Mouse (Mus musculus) intestine, embryonic 15.5 days (tissue): ENCODE data around the gene Snx18. TPM values are rescaled to one million over a fixed set of nuclear protein-coding genes. Genes with fewer than 3 reads are reported as not detected.

Experiments
- ATAC-seq: fragments of 200-750 bp; cut with Nextera tagmentation; 2 replicates; pipeline ENCODE4 v1.8.0; 2017; ENCODE audit warnings: moderate TSS enrichment, moderate library complexity
- H3K27ac ChIP-seq: fragments of 300-500 bp; sonication (generic); 2 replicates; pipeline ENCODE4 v1.5.1; 2015; ENCODE audit warnings: mild to moderate bottlenecking, inconsistent platforms
- H3K27me3 ChIP-seq: fragments of 300-500 bp; sonication (generic); replicated peaks from 2 replicates; pipeline ENCODE4 v1.6.1; 2015; ENCODE audit warnings: inconsistent platforms
- H3K36me3 ChIP-seq: fragments of 300-500 bp; sonication (generic); 2 replicates; pipeline ENCODE4 v1.6.1; 2015; ENCODE audit warnings: inconsistent platforms
- H3K4me1 ChIP-seq: fragments of 300-500 bp; sonication (generic); replicated peaks from 2 replicates; pipeline ENCODE4 v1.6.1; 2015; ENCODE audit warnings: inconsistent platforms
- H3K4me2 ChIP-seq: fragments of 300-500 bp; sonication (generic); replicated peaks from 2 replicates; pipeline ENCODE4 v1.6.1; 2015; ENCODE audit warnings: mild to moderate bottlenecking, inconsistent platforms
- H3K4me3 ChIP-seq: fragments of 300-500 bp; sonication (generic); replicated peaks from 2 replicates; pipeline ENCODE4 v1.5.1; 2015; ENCODE audit warnings: inconsistent platforms
- H3K9ac ChIP-seq: fragments of 300-500 bp; sonication (generic); 2 replicates; pipeline ENCODE4 v1.6.1; 2015; ENCODE audit warnings: inconsistent platforms
- H3K9me3 ChIP-seq: fragments of 300-500 bp; sonication (generic); 2 replicates; pipeline ENCODE4 v1.6.1; 2016; ENCODE audit warnings: inconsistent platforms
- WGBS: fragments of 180-500 bp; shearing (Covaris S2); methylation state at CpG from one replicate; pipeline ENCODE4 v1.1.7; 2015; 5-methylcytosine and 5-hydroxymethylcytosine counted together
- polyA plus RNA-seq: library from polyadenylated mRNA; unstranded; fragments of >200 nt; fragmentation: Nextera tagmentation; extraction: Ambion mirVana; gene quantifications from 2 replicates; pipeline ENCODE4 v1.2.1, GENCODE M21; 2015

The Snx18 gene
- polyA plus RNA-seq, 1 experiment from 2014 or later: 20.3 TPM

GRCm38 (mm10) chr13:113590216-113590615, 28.1 kb downstream of the Snx18 start:
- Histone ChIP-seq H3K27ac (no peak overlapping the region), H3K4me1 (peaks cover 7% of the 10 kb centered on the region; the same call in 1 of the 2 replicates), H3K4me2 (no peak overlapping the region), H3K4me3 (no peak overlapping the region), H3K36me3 (peaks cover 8% of the 10 kb centered on the region; the same call in 1 of the 2 replicates), H3K9me3 (no peaks in the 10 kb centered on the region), H3K27me3 (no peaks in the 10 kb centered on the region), H3K9ac (no peak overlapping the region)
- 93% methylated on average over 4 of the region's 4 CpGs for WGBS
- no peak for ATAC-seq

- no peak overlapping the region for H3K27ac ChIP-seq
- peaks cover 6% of the 10 kb centered on the region; the same call in 1 of the 2 replicates for H3K4me1 ChIP-seq
- H3K4me2 ChIP-seq: no peak overlapping the region
- peaks cover 8% of the 10 kb centered on the region; the same call in 1 of the 2 replicates for H3K36me3 ChIP-seq
- WGBS: 63% methylated on average over 7 of the region's 7 CpGs
- H3K4me3 ChIP-seq: no peak overlapping the region
- no peaks in the 10 kb centered on the region for H3K9me3 ChIP-seq
- no peaks in the 10 kb centered on the region for H3K27me3 ChIP-seq
- no peak overlapping the region for H3K9ac ChIP-seq
- no peak for ATAC-seq
Measured at GRCm38 (mm10) chr13:113589499-113589898, 28.9 kb downstream of the Snx18 start.

- Histone ChIP-seq H3K36me3 (0 out of 2 replicates have a peak, but pooled peaks cover 5% of the 10 kb centered on the region), H3K9ac (no peak overlapping the region), H3K4me1 (peaks cover 6% of the 10 kb centered on the region; the same call in 1 of the 2 replicates), H3K4me2 (no peak overlapping the region), H3K9me3 (no peaks in the 10 kb centered on the region), H3K27me3 (no peaks in the 10 kb centered on the region), H3K4me3 (no peak overlapping the region), H3K27ac (no peak overlapping the region)
- ATAC-seq: peak; percentile 50
- 40% methylated on average over 15 of the region's 15 CpGs for WGBS
Measured at GRCm38 (mm10) chr13:113587200-113587936, 31.0 kb downstream of the Snx18 start.

- Histone ChIP-seq H3K36me3 (0 out of 2 replicates have a peak, but pooled peaks cover under 1% of the 10 kb centered on the region), H3K9ac (no peak overlapping the region), H3K9me3 (no peaks in the 10 kb centered on the region), H3K4me2 (no peak overlapping the region), H3K4me3 (no peak overlapping the region), H3K4me1 (peaks cover 6% of the 10 kb centered on the region; the same call in 1 of the 2 replicates), H3K27me3 (no peaks in the 10 kb centered on the region), H3K27ac (no peak overlapping the region)
- WGBS: 96% methylated on average over 3 of the region's 3 CpGs
- ATAC-seq: no peak
Measured at GRCm38 (mm10) chr13:113585606-113586005, 32.8 kb downstream of the Snx18 start.

- WGBS: 80% methylated on average over 6 of the region's 6 CpGs
- H3K36me3 ChIP-seq: no peaks in the 10 kb centered on the region
- no peaks in the 10 kb centered on the region for H3K27me3 ChIP-seq
- peaks cover 6% of the 10 kb centered on the region; the same call in 1 of the 2 replicates for H3K4me1 ChIP-seq
- no peaks in the 10 kb centered on the region for H3K9me3 ChIP-seq
- no peak overlapping the region for H3K27ac ChIP-seq
- no peak overlapping the region for H3K9ac ChIP-seq
- ATAC-seq: no peak
- H3K4me2 ChIP-seq: no peak overlapping the region
- no peak overlapping the region for H3K4me3 ChIP-seq
Measured at GRCm38 (mm10) chr13:113584431-113584830, 33.9 kb downstream of the Snx18 start.

- WGBS: 77% methylated on average over 4 of the region's 4 CpGs
- ATAC-seq: no peak
Measured at GRCm38 (mm10) chr13:113583563-113583962, 34.8 kb downstream of the Snx18 start.

GRCm38 (mm10) chr13:113582024-113582423, 36.3 kb downstream of the Snx18 start:
- no peak overlapping the region for H3K4me3 ChIP-seq
- 42% methylated on average over 1 of the region's 1 CpGs for WGBS
- ATAC-seq: no peak
- H3K27me3 ChIP-seq: no peaks in the 10 kb centered on the region
- no peak overlapping the region for H3K27ac ChIP-seq
- no peaks in the 10 kb centered on the region for H3K36me3 ChIP-seq
- H3K9ac ChIP-seq: no peak overlapping the region
- no peak overlapping the region for H3K4me2 ChIP-seq
- H3K9me3 ChIP-seq: no peaks in the 10 kb centered on the region
- peaks cover 1% of the 10 kb centered on the region; the same call in 1 of the 2 replicates for H3K4me1 ChIP-seq

More at GRCm38 (mm10) chr13:113583563-113583962, 34.8 kb downstream of the Snx18 start:
- no peaks in the 10 kb centered on the region for H3K27me3 ChIP-seq
- H3K9me3 ChIP-seq: no peaks in the 10 kb centered on the region
- no peak overlapping the region for H3K9ac ChIP-seq
- H3K4me1 ChIP-seq: peaks cover 6% of the 10 kb centered on the region; the same call in 1 of the 2 replicates
- H3K4me2 ChIP-seq: no peak overlapping the region
- no peak overlapping the region for H3K27ac ChIP-seq
- H3K36me3 ChIP-seq: no peaks in the 10 kb centered on the region
- no peak overlapping the region for H3K4me3 ChIP-seq

- Histone ChIP-seq H3K4me2 (no peak overlapping the region), H3K4me3 (no peak overlapping the region), H3K9ac (no peak overlapping the region), H3K27ac (no peak overlapping the region), H3K27me3 (no peaks in the 10 kb centered on the region), H3K36me3 (no peaks in the 10 kb centered on the region), H3K9me3 (no peaks in the 10 kb centered on the region), H3K4me1 (no peaks in the 10 kb centered on the region)
- WGBS: 79% methylated on average over 5 of the region's 5 CpGs
- ATAC-seq: no peak
Measured at GRCm38 (mm10) chr13:113581436-113581835, 36.9 kb downstream of the Snx18 start.

GRCm38 (mm10) chr13:113580400-113580790, 38.0 kb downstream of the Snx18 start:
- WGBS: 66% methylated on average over 6 of the region's 6 CpGs
- H3K4me2 ChIP-seq: no peak overlapping the region
- H3K27me3 ChIP-seq: no peaks in the 10 kb centered on the region
- ATAC-seq: peak; percentile 12; the same call in 1 of the 2 replicates
- H3K9ac ChIP-seq: no peak overlapping the region
- H3K9me3 ChIP-seq: no peaks in the 10 kb centered on the region
- no peaks in the 10 kb centered on the region for H3K36me3 ChIP-seq
- H3K4me3 ChIP-seq: no peak overlapping the region
- H3K4me1 ChIP-seq: no peaks in the 10 kb centered on the region
- no peak overlapping the region for H3K27ac ChIP-seq

- Histone ChIP-seq H3K4me2 (no peak overlapping the region), H3K4me3 (no peak overlapping the region), H3K36me3 (no peaks in the 10 kb centered on the region), H3K9me3 (no peaks in the 10 kb centered on the region), H3K9ac (no peak overlapping the region), H3K27me3 (no peaks in the 10 kb centered on the region), H3K4me1 (no peaks in the 10 kb centered on the region), H3K27ac (no peak overlapping the region)
- WGBS: 35% methylated on average over 7 of the region's 7 CpGs
- peak; percentile 77 for ATAC-seq
Measured at GRCm38 (mm10) chr13:113579788-113580399, 38.5 kb downstream of the Snx18 start.

- WGBS: 83% methylated on average over 13 of the region's 13 CpGs
- no peak overlapping the region for H3K27ac ChIP-seq
- H3K4me1 ChIP-seq: no peaks in the 10 kb centered on the region
- no peak for ATAC-seq
- no peaks in the 10 kb centered on the region for H3K27me3 ChIP-seq
- H3K9me3 ChIP-seq: no peaks in the 10 kb centered on the region
- no peak overlapping the region for H3K4me2 ChIP-seq
- H3K36me3 ChIP-seq: no peaks in the 10 kb centered on the region
- H3K4me3 ChIP-seq: no peak overlapping the region
- H3K9ac ChIP-seq: no peak overlapping the region
Measured at GRCm38 (mm10) chr13:113574232-113574631, 44.1 kb downstream of the Snx18 start.

GRCm38 (mm10) chr13:113573377-113573776, 45.0 kb downstream of the Snx18 start:
- Histone ChIP-seq H3K27ac (no peak overlapping the region), H3K4me3 (no peak overlapping the region), H3K4me1 (no peaks in the 10 kb centered on the region), H3K9ac (no peak overlapping the region), H3K27me3 (no peaks in the 10 kb centered on the region), H3K36me3 (no peaks in the 10 kb centered on the region), H3K9me3 (no peaks in the 10 kb centered on the region), H3K4me2 (no peak overlapping the region)
- WGBS: 80% methylated on average over 2 of the region's 2 CpGs
- ATAC-seq: no peak
